Mouse (Mus musculus): ENCODE results near the gene Sh3rf3.

Gene Sh3rf3

GRCm38 (mm10) chr10:59114535-59115291, 301.6 kb downstream of the Sh3rf3 start:
- no peak for DNase-seq

DNA sequence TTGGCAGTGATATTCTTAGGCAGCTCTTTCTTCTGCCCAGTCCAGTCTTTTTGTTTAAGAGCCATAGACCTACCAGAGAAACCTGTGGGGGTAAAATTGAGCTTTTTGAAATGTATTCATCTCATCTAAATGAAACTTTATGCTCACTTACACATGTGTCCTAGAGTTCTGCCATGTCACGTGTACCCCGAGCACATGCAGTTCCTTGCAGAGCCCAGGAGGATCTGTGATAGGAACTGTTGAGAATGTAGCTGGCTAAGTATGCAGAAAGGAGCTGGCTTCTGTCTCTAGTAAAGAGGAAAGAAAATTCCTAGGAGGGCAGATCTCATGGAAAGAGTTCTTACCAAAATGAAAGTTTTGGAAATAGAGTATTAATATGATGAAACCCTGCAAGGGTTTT, 302.5 kb downstream of the Sh3rf3 start:
- DNase-seq, result no peak

- DNase-seq, result no peak
These were observed 303.2 kb downstream of the Sh3rf3 start for GRCm38 (mm10) chr10:59116331-59116730.

- DNase-seq, result no peak
These were observed 304.4 kb downstream of the Sh3rf3 start for GRCm38 (mm10) chr10:59117555-59117954.

DNA sequence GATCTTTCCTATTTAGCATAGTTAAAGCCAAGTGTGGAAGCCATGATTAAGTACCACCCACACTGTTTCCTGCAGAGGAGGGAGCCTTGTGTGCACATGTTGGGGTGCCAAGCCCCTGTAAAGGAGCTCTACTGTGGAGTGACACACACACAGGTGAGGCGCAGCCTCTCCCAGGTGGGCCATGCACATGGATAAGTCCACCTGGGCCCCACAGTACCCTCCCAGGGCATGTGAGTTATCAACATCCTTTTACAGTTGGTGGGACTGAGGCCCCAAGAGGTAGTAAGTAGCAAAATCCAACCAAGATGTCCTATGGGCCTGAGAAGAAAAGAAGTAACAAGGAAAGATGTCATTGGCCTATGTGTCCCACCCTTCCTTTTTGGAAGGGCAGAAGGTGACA, 305.8 kb downstream of the Sh3rf3 start:
- DNase-seq, result no peak

DNA sequence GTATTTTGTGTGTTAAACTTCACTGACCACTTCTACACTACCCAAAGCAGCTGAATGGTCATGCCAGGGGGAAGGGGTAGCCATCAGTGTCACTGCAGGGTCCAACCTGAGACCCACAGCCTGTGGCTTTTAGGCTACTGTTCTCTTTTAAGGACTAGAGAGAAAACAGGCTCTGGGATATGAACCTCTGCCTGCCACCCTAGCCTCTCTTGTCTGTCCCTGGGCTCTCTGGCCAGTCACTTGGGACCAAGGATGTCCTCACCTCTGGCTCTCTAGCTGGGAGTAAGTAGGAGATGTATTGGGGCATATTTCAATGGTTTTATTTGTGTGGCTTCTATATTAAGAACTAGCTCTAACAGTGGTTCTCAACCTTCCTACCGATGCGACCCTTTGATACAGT, 306.7 kb downstream of the Sh3rf3 start:
- DNase-seq, result no peak

DNA sequence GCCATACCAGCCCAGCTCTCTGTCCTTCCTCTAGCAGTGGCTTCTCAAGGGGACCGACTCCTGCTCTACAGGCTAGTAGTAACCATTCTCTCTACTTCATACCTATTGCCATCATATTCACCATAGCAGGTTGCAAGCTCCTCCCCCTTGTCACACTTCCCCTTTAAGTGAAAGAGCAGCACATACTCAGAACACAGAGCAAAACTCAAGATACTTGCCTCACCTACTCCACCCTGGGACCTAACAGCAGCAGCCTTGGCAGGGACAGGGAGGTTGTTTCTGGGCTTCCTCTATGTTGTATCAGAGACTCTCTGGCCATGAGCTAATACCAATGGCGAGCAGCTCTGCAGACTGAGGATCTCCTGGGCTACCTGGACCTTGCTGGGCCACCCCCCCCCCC, 312.3 kb downstream of the Sh3rf3 start:
- no peak for DNase-seq

DNA sequence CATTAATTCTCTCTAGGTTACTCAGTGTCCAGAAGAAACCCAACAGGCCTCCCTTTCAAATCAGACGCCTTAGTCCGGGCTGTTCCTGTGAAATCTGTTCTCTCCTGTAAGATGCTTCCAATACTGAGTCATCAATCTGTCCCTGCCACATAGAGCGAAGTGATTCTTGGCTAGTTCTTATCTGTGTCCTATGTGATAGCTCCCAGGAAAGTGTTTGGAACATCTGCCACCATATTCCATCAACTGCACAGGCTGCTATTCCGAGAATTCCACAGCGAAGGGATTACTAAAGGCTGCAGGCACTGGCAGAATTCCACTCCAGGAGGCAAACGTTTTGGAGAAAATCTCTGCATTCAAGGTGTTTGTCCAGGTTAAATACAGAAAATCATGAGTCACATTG, 314.5 kb downstream of the Sh3rf3 start:
- no peak for DNase-seq

GRCm38 (mm10) chr10:59131926-59132628, 318.9 kb downstream of the Sh3rf3 start:
- DNase-seq, result no peak

DNA sequence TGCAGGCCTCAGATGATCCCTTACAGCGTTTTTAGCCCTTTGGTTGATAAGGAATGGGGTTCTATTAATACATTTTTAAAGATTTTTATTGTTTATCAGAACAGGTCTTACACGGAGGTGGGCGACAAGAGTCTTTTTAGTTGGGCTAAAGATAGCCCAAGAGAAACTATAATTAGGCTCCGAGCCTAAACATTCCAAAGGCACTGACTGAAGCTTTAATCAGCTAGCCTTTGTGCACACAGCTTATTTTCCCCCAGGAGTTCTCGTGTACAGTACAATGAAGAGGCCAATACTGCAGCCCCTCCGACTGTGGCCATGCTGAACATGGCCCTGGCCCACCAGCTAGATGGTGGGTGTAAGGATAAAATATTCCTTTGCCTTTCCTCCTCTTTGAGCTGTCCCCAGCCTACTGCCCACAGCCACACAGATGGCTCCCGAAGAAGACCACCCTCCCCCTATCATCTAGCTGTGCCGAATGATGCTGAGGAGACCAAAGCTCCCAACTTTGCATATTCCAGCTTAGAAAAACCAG, 320.4 kb downstream of the Sh3rf3 start:
- DNase-seq, result no peak

GRCm38 (mm10) chr10:59149956-59150383, 336.8 kb downstream of the Sh3rf3 start:
- peak; percentile 9 for DNase-seq

GRCm38 (mm10) chr10:59150938-59151657, 337.9 kb downstream of the Sh3rf3 start:
- no peak for DNase-seq

- DNase-seq, result no peak
These were observed 339.5 kb downstream of the Sh3rf3 start for GRCm38 (mm10) chr10:59152544-59153081.

DNA sequence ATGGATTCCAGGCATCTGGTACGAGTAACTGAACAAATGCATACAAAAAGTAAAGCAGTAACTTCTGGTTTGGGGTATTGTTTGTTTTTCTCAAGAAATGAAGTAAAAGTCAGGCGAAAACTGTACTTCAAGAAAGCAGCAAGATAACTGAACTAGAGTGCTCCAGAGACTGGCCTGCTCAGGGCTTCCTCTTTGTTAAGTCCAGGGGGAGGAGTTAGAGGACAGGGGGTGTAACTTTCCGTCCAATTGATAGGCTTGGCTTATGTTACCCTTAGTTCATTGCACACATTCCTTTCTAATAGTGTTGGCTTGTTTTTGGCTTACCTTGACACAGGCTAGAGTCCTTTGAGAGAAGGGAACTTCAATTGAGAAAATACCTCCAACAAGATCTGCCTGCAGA, 345.5 kb downstream of the Sh3rf3 start:
- DNase-seq, result no peak

DNA sequence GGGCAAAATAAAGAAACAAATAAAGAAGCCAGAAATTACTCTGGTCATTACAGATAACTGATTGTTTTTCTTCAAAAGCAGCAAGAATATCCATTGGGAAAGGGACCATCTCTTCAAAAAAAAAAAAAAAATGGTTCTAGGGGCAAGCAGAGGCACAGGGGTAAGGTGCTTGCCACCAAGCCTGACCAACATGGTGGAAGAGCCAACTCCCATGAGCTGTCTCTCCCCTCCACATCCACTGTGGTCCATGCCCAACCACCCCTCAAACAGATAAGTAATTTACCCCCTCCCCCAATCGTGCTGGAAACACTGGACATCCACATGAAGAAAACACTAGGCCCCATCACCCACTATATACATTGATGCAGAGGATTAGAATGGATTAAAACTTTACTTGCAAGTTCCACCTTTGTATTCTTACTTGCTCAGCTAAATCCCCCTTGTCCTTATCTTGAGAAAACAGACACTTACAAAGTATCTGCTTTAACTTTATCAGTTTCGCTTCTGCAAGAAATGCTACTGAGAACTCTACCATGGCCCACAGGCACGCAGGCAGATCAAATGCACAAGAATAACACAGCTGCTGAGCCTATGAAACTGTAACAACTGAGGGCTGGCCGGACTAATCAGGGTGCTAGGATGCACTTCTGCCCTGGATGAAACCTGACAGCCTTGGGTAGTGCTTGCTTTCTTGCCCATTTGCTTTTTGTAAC, 349.2 kb downstream of the Sh3rf3 start:
- DNase-seq, result no peak

DNA sequence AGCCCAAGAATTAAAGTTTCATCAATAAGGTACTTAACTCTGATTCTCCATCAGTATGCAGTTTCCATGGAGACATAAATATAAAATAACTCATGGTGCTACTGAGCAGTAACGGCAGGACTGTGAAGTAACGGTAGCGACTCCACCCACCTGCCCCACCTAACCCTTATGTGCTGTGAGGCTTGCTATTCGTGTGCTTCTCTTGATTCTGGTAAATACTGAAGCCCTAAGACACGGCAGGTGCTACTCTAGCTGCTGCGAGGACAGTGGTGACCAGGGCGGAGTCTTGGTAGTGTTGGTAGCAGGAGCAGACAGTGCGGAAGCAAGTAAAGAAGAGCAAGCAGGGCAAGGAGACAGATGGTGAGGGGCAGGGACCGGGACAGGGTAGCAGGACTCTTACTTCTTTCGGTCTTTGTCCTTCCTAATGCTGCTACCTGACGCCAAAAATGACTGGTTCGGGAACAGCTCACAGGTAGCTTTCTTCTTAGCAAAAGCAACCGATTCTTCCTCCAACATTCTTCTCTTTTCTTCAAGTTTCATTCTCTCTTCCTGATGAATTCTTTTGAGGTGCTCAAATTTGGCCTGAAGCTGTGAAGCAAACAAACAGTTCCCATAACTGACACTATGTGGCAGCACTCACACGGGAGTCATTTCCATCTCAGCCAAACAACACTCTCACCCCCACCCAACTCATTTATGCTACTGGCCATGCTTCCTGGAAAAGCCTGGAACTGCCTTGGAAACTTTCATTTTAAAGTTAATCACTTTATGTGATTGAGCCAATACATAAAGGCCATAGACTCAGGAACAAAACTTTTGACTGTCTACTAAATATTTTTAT, 353.2 kb downstream of the Sh3rf3 start:
- no peak for DNase-seq

- no peak for DNase-seq
These were observed 357.9 kb downstream of the Sh3rf3 start for GRCm38 (mm10) chr10:59171042-59171441.

DNA sequence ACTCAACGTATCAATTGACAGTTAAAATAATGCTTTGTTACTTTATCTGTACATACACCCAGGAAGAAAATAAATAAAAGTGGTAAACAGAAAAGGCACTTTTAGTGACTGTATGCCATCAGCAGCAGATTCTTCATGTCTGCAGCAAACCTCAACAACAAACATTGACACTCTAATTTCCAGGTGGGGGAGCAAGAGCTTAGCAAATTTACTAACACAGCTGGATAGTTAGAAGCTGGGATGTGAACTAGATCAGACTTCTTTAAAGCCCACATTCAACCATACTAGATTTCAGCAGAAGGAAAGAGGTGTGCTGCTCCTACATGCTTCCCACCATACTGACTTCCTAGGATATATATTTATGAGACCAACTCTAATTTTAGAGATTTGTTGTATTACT, 359.4 kb downstream of the Sh3rf3 start:
- no peak for DNase-seq

GRCm38 (mm10) chr10:59179620-59180019, 366.5 kb downstream of the Sh3rf3 start:
- no peak for DNase-seq

DNA sequence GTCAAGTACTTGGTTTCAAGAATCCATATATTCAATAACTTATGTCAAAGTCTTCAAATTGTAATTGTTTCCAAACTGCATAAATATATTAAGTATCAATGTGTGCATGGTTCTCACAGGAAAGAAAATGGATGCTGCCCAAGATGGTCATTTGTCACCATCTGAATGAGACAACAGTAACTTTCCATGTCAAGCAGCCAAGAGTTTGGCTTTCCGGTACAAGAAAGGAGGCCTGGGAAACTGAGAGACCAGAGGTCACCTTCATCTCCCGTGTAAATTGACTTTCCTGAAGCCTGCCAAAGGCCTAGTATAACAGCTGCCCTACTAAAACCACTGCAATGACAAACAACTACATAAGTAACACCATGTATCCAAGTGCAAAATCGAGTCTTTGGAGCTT, 369.1 kb downstream of the Sh3rf3 start:
- no peak for DNase-seq
